Mouse (Mus musculus) heart, embryonic 16.5 days (tissue): Measurements from ENCODE around the gene Ccr4. TPM values are rescaled to one million over a fixed set of nuclear protein-coding genes. Genes with fewer than 3 reads are reported as not detected.

Experiments used
- ATAC-seq: fragments of 200-750 bp; cut with Nextera tagmentation; replicated peaks from 2 replicates; pipeline ENCODE4 v1.8.0; 2017; ENCODE audit warnings: moderate number of reproducible peaks; ENCODE audit not compliant: insufficient read depth, low FRiP score; ENCODE audit errors: extremely low read depth
- H3K27ac ChIP-seq: fragments of 300-500 bp; sonication (generic); 2 replicates; pipeline ENCODE4 v1.5.1; 2014; ENCODE audit warnings: mild to moderate bottlenecking, low read length, control low read depth, moderate library complexity
- H3K27me3 ChIP-seq: fragments of 300-500 bp; sonication (generic); 2 replicates; pipeline ENCODE4 v1.6.1; 2014; ENCODE audit warnings: low read length, mixed read lengths; ENCODE audit not compliant: control insufficient read depth, insufficient read depth
- H3K36me3 ChIP-seq: fragments of 300-500 bp; sonication (generic); 2 replicates; pipeline ENCODE4 v1.6.1; 2014; ENCODE audit not compliant: control insufficient read depth, insufficient read depth
- H3K4me1 ChIP-seq: fragments of 300-500 bp; sonication (generic); 2 replicates; pipeline ENCODE4 v1.6.1; 2014; ENCODE audit warnings: low read length, mixed read lengths; ENCODE audit not compliant: control insufficient read depth, insufficient read depth
- H3K4me2 ChIP-seq: fragments of 300-500 bp; sonication (generic); 2 replicates; pipeline ENCODE4 v1.6.1; 2014; ENCODE audit warnings: low read depth, mild to moderate bottlenecking, control low read depth, low read length
- H3K4me3 ChIP-seq: fragments of 300-500 bp; sonication (generic); 2 replicates; pipeline ENCODE4 v1.5.1; 2014; ENCODE audit warnings: mild to moderate bottlenecking, control low read depth, low read length
- H3K9ac ChIP-seq: fragments of 300-500 bp; sonication (generic); 2 replicates; pipeline ENCODE4 v1.6.1; 2014; ENCODE audit warnings: low read length, control low read depth
- H3K9me3 ChIP-seq: fragments of 300-500 bp; sonication (generic); replicated peaks from 2 replicates; pipeline ENCODE4 v1.6.1; 2016; ENCODE audit warnings: low read length; ENCODE audit not compliant: control insufficient read depth
- WGBS: fragments of 180-500 bp; shearing (Covaris S2); extraction: QIAGEN DNeasy Blood & Tissue Kit; methylation state at CpG from one replicate; pipeline ENCODE4 v1.1.7; 2014; 5-methylcytosine and 5-hydroxymethylcytosine counted together
- polyA plus RNA-seq: library from polyadenylated mRNA; unstranded; fragments of >200 nt; fragmentation: Nextera tagmentation; extraction: Ambion mirVana; gene quantifications from 2 replicates; pipeline ENCODE4 v1.2.1, GENCODE M21; 2015

Gene Ccr4
- polyA plus RNA-seq, 1 experiment from 2014 or later, result 0.87 TPM

GRCm38 (mm10) chr9:114541279-114541741 is 36.6 kb upstream of the Ccr4 start:
- H3K27ac ChIP-seq, result no peak overlapping the region
- H3K4me1 ChIP-seq, result peaks cover 24% of the 10 kb centered on the region

DNA sequence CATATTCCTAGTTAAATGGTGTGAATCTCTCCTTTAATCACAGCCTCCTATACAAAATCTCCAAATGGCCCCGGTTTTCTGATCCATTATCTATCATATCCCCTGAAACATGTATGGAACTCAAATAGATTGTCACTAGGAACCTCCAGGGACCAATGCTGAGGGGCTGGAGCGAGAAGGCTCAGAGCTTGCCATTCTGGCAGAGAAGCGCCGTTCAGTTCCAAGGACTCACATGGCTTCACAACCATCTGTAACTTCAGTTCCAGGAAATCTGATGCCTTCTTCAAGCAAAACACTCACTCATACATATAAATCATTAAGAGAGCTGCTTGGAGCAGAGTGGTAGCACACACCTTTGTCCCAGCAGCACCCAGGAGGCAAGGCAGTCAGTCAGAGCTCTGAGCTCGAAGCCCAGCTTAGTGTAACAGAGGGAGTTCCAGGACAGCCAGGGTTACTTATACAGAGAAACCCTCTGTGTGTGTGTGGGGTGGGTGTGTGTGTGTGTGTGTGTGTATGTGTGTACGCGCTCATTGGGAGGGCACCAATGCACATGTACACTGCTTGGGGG is 34.4 kb upstream of the Ccr4 start:
- Histone ChIP-seq H3K27ac (no peak overlapping the region), H3K4me3 (no peak overlapping the region), H3K9ac (no peak overlapping the region), H3K36me3 (no peaks in the 10 kb centered on the region), H3K9me3 (no peaks in the 10 kb centered on the region), H3K4me2 (no peak overlapping the region), H3K4me1 (peaks cover 16% of the 10 kb centered on the region), H3K27me3 (no peaks in the 10 kb centered on the region)
- 76% methylated on average over 7 of the region's 7 CpGs for WGBS
- ATAC-seq, result no peak

More at GRCm38 (mm10) chr9:114541279-114541741, 36.6 kb upstream of the Ccr4 start:
- H3K4me2 ChIP-seq, result no peak overlapping the region
- H3K27me3 ChIP-seq, result no peaks in the 10 kb centered on the region
- no peaks in the 10 kb centered on the region for H3K9me3 ChIP-seq
- ATAC-seq, result peak; percentile 73; the same call in 1 of the 2 replicates
- H3K4me3 ChIP-seq, result no peak overlapping the region
- H3K36me3 ChIP-seq, result no peaks in the 10 kb centered on the region
- 21% methylated on average over 1 of the region's 1 CpGs for WGBS
- no peak overlapping the region for H3K9ac ChIP-seq

- 30% methylated on average over 2 of the region's 2 CpGs for WGBS
- Histone ChIP-seq H3K36me3 (no peaks in the 10 kb centered on the region), H3K9ac (no peak overlapping the region), H3K4me3 (no peak overlapping the region), H3K27ac (no peak overlapping the region), H3K4me1 (peaks cover 16% of the 10 kb centered on the region), H3K4me2 (no peak overlapping the region), H3K27me3 (no peaks in the 10 kb centered on the region), H3K9me3 (no peaks in the 10 kb centered on the region)
- no peak; the same call in 1 of the 2 replicates for ATAC-seq
Measured at GRCm38 (mm10) chr9:114536628-114537027, 31.9 kb upstream of the Ccr4 start.

DNA sequence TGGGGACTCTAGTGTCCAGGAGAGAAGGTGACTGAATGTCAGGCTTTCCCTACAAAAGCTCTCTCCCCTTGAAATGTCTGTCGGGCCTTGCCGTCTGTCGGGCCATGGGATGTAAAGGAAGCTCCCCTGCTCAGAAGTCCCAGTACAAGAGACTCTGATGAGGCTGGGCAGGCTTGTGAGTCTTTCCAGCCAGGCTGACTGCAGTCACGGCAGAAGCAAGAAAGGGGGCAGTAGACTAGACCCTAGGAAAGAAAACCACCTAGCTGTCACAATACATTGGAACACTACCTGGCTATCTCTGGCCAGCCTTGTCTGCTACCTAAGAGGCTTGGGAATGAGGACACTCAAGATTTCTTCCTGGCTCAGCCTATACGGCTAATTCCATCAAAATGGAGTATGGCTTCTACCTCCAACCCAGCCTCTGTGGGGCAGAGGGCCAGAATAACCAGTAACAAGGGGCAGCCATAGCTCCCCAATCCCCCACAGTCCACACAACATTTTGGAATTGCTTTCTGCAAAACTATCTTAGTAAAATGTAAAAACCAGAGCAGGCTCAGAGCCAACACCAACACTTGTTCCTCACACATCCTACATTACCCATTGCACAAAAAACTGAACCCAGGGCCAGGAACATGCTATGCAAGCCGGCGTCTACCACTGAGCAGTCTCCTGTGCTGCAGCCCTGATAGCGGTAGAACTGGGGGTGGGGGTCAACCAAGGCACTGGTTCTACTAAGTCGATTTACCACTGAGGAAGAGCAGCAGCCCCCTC is 30.2 kb upstream of the Ccr4 start:
- Histone ChIP-seq H3K27me3 (no peaks in the 10 kb centered on the region), H3K27ac (no peak overlapping the region), H3K4me1 (peaks cover 9% of the 10 kb centered on the region), H3K36me3 (no peaks in the 10 kb centered on the region), H3K9ac (no peak overlapping the region), H3K4me3 (no peak overlapping the region), H3K4me2 (no peak overlapping the region), H3K9me3 (no peaks in the 10 kb centered on the region)
- no peak for ATAC-seq
- 78% methylated on average over 9 of the region's 9 CpGs for WGBS

- Histone ChIP-seq H3K27me3 (no peaks in the 10 kb centered on the region), H3K9me3 (no peaks in the 10 kb centered on the region), H3K36me3 (no peaks in the 10 kb centered on the region), H3K4me2 (no peak overlapping the region), H3K4me1 (peaks cover 9% of the 10 kb centered on the region), H3K27ac (no peak overlapping the region), H3K9ac (no peak overlapping the region), H3K4me3 (no peak overlapping the region)
- no peak for ATAC-seq
- WGBS, result 51% methylated on average over 4 of the region's 4 CpGs
Measured at GRCm38 (mm10) chr9:114533848-114534247, 29.1 kb upstream of the Ccr4 start.

GRCm38 (mm10) chr9:114531276-114531675 is 26.6 kb upstream of the Ccr4 start:
- no peak overlapping the region for H3K27ac ChIP-seq
- no peak for ATAC-seq

GRCm38 (mm10) chr9:114528680-114529048 is 23.9 kb upstream of the Ccr4 start:
- Histone ChIP-seq H3K36me3 (no peaks in the 10 kb centered on the region), H3K4me1 (peaks cover 26% of the 10 kb centered on the region), H3K9me3 (no peaks in the 10 kb centered on the region), H3K9ac (no peak overlapping the region), H3K4me3 (no peak overlapping the region), H3K27ac (no peak overlapping the region; the same call in 1 of the 2 replicates), H3K4me2 (no peak overlapping the region), H3K27me3 (no peaks in the 10 kb centered on the region)
- WGBS, result 32% methylated on average over 9 of the region's 9 CpGs
- no peak for ATAC-seq

More at GRCm38 (mm10) chr9:114531276-114531675, 26.6 kb upstream of the Ccr4 start:
- H3K27me3 ChIP-seq, result no peaks in the 10 kb centered on the region
- no peaks in the 10 kb centered on the region for H3K9me3 ChIP-seq
- H3K4me3 ChIP-seq, result no peak overlapping the region
- no peak overlapping the region for H3K9ac ChIP-seq
- no peaks in the 10 kb centered on the region for H3K36me3 ChIP-seq
- peaks cover 21% of the 10 kb centered on the region for H3K4me1 ChIP-seq
- H3K4me2 ChIP-seq, result no peak overlapping the region
- WGBS, result 60% methylated on average over 11 of the region's 11 CpGs

GRCm38 (mm10) chr9:114527992-114528679 is 23.4 kb upstream of the Ccr4 start:
- Histone ChIP-seq H3K27ac (no peak overlapping the region; the same call in 1 of the 2 replicates), H3K4me2 (peak overlapping the region; percentile 43; the same call in 1 of the 2 replicates), H3K9me3 (no peaks in the 10 kb centered on the region), H3K4me1 (peaks cover 26% of the 10 kb centered on the region), H3K9ac (no peak overlapping the region), H3K4me3 (no peak overlapping the region), H3K36me3 (no peaks in the 10 kb centered on the region), H3K27me3 (no peaks in the 10 kb centered on the region)
- WGBS, result 17% methylated on average over 17 of the region's 17 CpGs
- 0 out of 2 replicates have a peak, but pooled peaks have one; percentile 23 for ATAC-seq
